Mouse (Mus musculus) olfactory bulb, adult 2 months (tissue): Measurements from ENCODE around the gene Smim11.

Experiments
- CTCF ChIP-seq: fragments of 200-500 bp; IDR thresholded peaks from 2 replicates; pipeline ENCODE4 v1.5.1; 2012; ENCODE audit warnings: low read depth, mild to moderate bottlenecking, low read length, moderate library complexity; ENCODE audit not compliant: insufficient read depth
- POLR2A ChIP-seq: fragments of 200-500 bp; IDR thresholded peaks from 2 replicates; pipeline ENCODE4 v1.6.1; 2012; ENCODE audit warnings: mild to moderate bottlenecking, low read depth, low read length, moderate library complexity; ENCODE audit not compliant: insufficient read depth

GRCm38 (mm10) chr16:92355366-92355765 is 54.3 kb downstream of the Smim11 start:
- TF ChIP-seq CTCF (no peak), POLR2A (no peak)
